Mouse (Mus musculus) megakaryocyte, embryonic 14.5 days (primary cell): Measurements from ENCODE around the gene Tut7.

Experiments used
- FLI1 ChIP-seq: IDR thresholded peaks from 2 replicates; pipeline ENCODE4 v1.6.1; 2012; ENCODE audit warnings: low read length, inconsistent platforms, mixed read lengths
- GATA1 ChIP-seq: IDR thresholded peaks from 3 replicates; pipeline ENCODE4 v1.6.1; 2012; ENCODE audit warnings: mixed read lengths, low read length, inconsistent platforms, borderline replicate concordance

- no peak for TF ChIP-seq GATA1
- TF ChIP-seq FLI1, result no peak
Observed at GRCm38 (mm10) chr13:59779213-59779612, 43.7 kb downstream of the Tut7 start.
